ENCODE assay signal across 8 mouse cellular contexts in the genomic region with DNA sequence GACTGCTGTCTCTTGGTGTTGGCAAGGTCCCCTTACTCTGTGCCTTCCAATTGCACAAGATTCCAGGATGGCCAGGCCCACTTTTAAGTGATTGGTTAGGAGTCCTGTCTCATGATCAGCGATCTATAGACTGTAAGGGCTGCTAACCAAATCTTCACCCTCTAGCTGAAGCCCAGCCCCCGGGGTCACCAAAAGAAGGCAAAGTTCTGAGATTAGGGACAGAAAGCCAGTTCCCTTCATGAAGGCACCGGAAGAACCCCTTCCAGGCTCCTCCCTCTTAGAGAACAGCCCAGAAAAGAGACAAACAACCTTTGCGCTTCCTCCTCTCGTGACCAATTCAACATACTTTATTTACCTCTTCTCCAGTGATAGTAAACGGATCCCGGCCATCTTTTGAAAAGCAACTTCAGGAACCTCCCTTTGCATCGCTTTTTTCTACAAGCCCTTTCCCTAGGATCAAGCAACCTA. TPM values are rescaled to one million over a fixed set of nuclear protein-coding genes. Genes with fewer than 3 reads are reported as not detected.
DNase-seq lines count a peak whose midpoint lies in the region; ATAC-seq lines count a peak whose summit lies in the region.

No protein-coding gene starts in this region.

- no peak overlapping the region for H3K27ac ChIP-seq in forebrain, embryonic 11.5 days (ENCODE audit: low read depth, low read length)
- H3K27ac ChIP-seq in hindbrain, embryonic 16.5 days (ENCODE audit: low read depth, low read length): peak overlapping the region; percentile 88; the same call in 1 of the 2 replicates
- peak overlapping the region; percentile 92 for H3K27ac ChIP-seq in liver, embryonic 12.5 days

- 10% methylated on average over 8 of the region's 8 CpGs for WGBS in forebrain, embryonic 11.5 days
- 5% methylated on average over 8 of the region's 8 CpGs for WGBS in hindbrain, embryonic 16.5 days
- WGBS in liver, embryonic 12.5 days (ENCODE audit: insufficient replicate concordance): 1% methylated on average over 8 of the region's 8 CpGs

- H3K4me2 ChIP-seq in forebrain, embryonic 11.5 days (ENCODE audit: low read depth, low read length, severe bottlenecking): peak overlapping the region; percentile 96
- H3K4me2 ChIP-seq in hindbrain, embryonic 16.5 days (ENCODE audit: low read length): peak overlapping the region; percentile 65
- peak overlapping the region; percentile 75 for H3K4me2 ChIP-seq in liver, embryonic 12.5 days

- no peaks in the 10 kb centered on the region for H3K27me3 ChIP-seq in forebrain, embryonic 11.5 days (ENCODE audit: control insufficient read depth, insufficient read depth, low read length)
- H3K27me3 ChIP-seq in hindbrain, embryonic 16.5 days (replicated peaks; ENCODE audit: control insufficient read depth, insufficient read depth, low read length): no peaks in the 10 kb centered on the region
- no peaks in the 10 kb centered on the region for H3K27me3 ChIP-seq in liver, embryonic 12.5 days (replicated peaks)

- no peaks in the 10 kb centered on the region for H3K9me3 ChIP-seq in forebrain, embryonic 11.5 days (ENCODE audit: control insufficient read depth, low read length)
- no peaks in the 10 kb centered on the region for H3K9me3 ChIP-seq in hindbrain, embryonic 16.5 days (ENCODE audit: control insufficient read depth, low read length)
- H3K9me3 ChIP-seq in liver, embryonic 12.5 days (replicated peaks): no peaks in the 10 kb centered on the region

- H3K4me3 ChIP-seq in forebrain, embryonic 11.5 days (ENCODE audit: low read depth, low read length): peak overlapping the region; percentile 83
- H3K4me3 ChIP-seq in hindbrain, embryonic 16.5 days (ENCODE audit: low read length): peak overlapping the region; percentile 90
- H3K4me3 ChIP-seq in liver, embryonic 12.5 days: peak overlapping the region; percentile 78

- peaks cover 5% of the 10 kb centered on the region; the same call in 1 of the 2 replicates for H3K4me1 ChIP-seq in forebrain, embryonic 11.5 days (replicated peaks; ENCODE audit: control insufficient read depth, insufficient read depth, low read length)
- H3K4me1 ChIP-seq in hindbrain, embryonic 16.5 days (ENCODE audit: control insufficient read depth, insufficient read depth, low read depth, low read length): peaks cover 34% of the 10 kb centered on the region
- peaks cover 57% of the 10 kb centered on the region for H3K4me1 ChIP-seq in liver, embryonic 12.5 days

- H3K9ac ChIP-seq in forebrain, embryonic 11.5 days (ENCODE audit: low read length): peak overlapping the region; percentile 85
- peak overlapping the region; percentile 95 for H3K9ac ChIP-seq in hindbrain, embryonic 16.5 days (ENCODE audit: low read depth, low read length)
- H3K9ac ChIP-seq in liver, embryonic 12.5 days: peak overlapping the region; percentile 87

- no peaks in the 10 kb centered on the region for H3K36me3 ChIP-seq in forebrain, embryonic 11.5 days (ENCODE audit: control insufficient read depth, insufficient read depth, low read length)
- H3K36me3 ChIP-seq in hindbrain, embryonic 16.5 days (ENCODE audit: control insufficient read depth, insufficient read depth, low read length): no peaks in the 10 kb centered on the region
- H3K36me3 ChIP-seq in liver, embryonic 12.5 days: peaks cover 43% of the 10 kb centered on the region

- ATAC-seq in forebrain, embryonic 11.5 days (replicated peaks; ENCODE audit: low FRiP score): no peak
- no peak for ATAC-seq in hindbrain, embryonic 16.5 days
- peak; percentile 33 for ATAC-seq in liver, embryonic 12.5 days
- peak; percentile 36; the same call in 1 of the 2 replicates for ATAC-seq in monocyte, adult 5-6 weeks (replicated peaks; ENCODE audit: insufficient number of reproducible peaks, low FRiP score, low TSS enrichment, poor library complexity, severe bottlenecking)

- peak; percentile 78 for DNase-seq in CD4-positive, CD25-positive, alpha-beta regulatory T cell, adult 2 months (ENCODE audit: low read depth, low spot score)
- peak; percentile 79 for DNase-seq in R1 (ENCODE audit: low read depth, low spot score)
- DNase-seq in forebrain, embryonic 11.5 days (ENCODE audit: low spot score): no peak
- DNase-seq in thymus, postnatal 25 days: peak; percentile 40
- no peak for DNase-seq in right cerebral cortex, postnatal 36 days (ENCODE audit: low spot score in 2 of 2)

RNA-seq across cellular contexts. Expression of a gene that starts 1.0 kb away (rescaled TPM):
- polyA plus RNA-seq in forebrain, embryonic 11.5 days (2014; fragmentation: Nextera tagmentation; extraction: Ambion mirVana): 41.5 and 50.8 TPM in 2 replicates
- polyA plus RNA-seq in hindbrain, embryonic 16.5 days (2015; fragmentation: Nextera tagmentation; extraction: Ambion mirVana): 43.2 and 46.6 TPM in 2 replicates
- 55.2 and 57.6 TPM in 2 replicates for polyA plus RNA-seq in liver, embryonic 12.5 days (2016; fragmentation: Nextera tagmentation; extraction: Ambion mirVana)
- total RNA-seq in monocyte, adult 5-6 weeks (2017): 9.4 to 20.7 TPM (median 11.8 TPM) in 3 replicates

RNA-seq across cellular contexts. Expression of a gene that starts 24.1 kb away (rescaled TPM):
- 14.6 and 15.0 TPM in 2 replicates for polyA plus RNA-seq in forebrain, embryonic 11.5 days (2014; fragmentation: Nextera tagmentation; extraction: Ambion mirVana)
- polyA plus RNA-seq in hindbrain, embryonic 16.5 days (2015; fragmentation: Nextera tagmentation; extraction: Ambion mirVana): 14.9 and 17.7 TPM in 2 replicates
- 9.1 and 10.2 TPM in 2 replicates for polyA plus RNA-seq in liver, embryonic 12.5 days (2016; fragmentation: Nextera tagmentation; extraction: Ambion mirVana)
- total RNA-seq in monocyte, adult 5-6 weeks (2017): 2.1 to 4.9 TPM (median 3.3 TPM) in 3 replicates

RNA-seq across cellular contexts. Expression of a gene that starts 33.7 kb away (rescaled TPM):
- polyA plus RNA-seq in forebrain, embryonic 11.5 days (2014; fragmentation: Nextera tagmentation; extraction: Ambion mirVana): not detected in 2 replicates
- 0.24 and 0.56 TPM in 2 replicates for polyA plus RNA-seq in hindbrain, embryonic 16.5 days (2015; fragmentation: Nextera tagmentation; extraction: Ambion mirVana)
- polyA plus RNA-seq in liver, embryonic 12.5 days (2016; fragmentation: Nextera tagmentation; extraction: Ambion mirVana): 0.31 and 0.37 TPM in 2 replicates
- total RNA-seq in monocyte, adult 5-6 weeks (2017): 0.49 TPM in 1 of 3 replicates, not detected in the others

Comparison
In these comparisons a context has a peak if more than half of its experiments do, and no peak if none do; other contexts are left out.
1. DNase-seq: peak in CD4-positive, CD25-positive, alpha-beta regulatory T cell, adult 2 months (single experiment), R1 (single experiment) and thymus, postnatal 25 days (single experiment); none in forebrain, embryonic 11.5 days (single experiment) and right cerebral cortex, postnatal 36 days (0 of 2).
2. ATAC-seq: peak in liver, embryonic 12.5 days (single experiment) and monocyte, adult 5-6 weeks (single experiment); none in forebrain, embryonic 11.5 days (single experiment) and hindbrain, embryonic 16.5 days (single experiment).
3. Peak in every context shown above with its lines, with median percentiles within 50 percentile points of each other: H3K4me2 ChIP-seq, H3K4me3 ChIP-seq and H3K9ac ChIP-seq.